Mouse (Mus musculus) right cerebral cortex, postnatal 14 days (tissue): ENCODE measurements around the gene Vapb.

Experiments used
- DNase-seq: peaks from one replicate; pipeline ENCODE4 v3.0.0; 2022

Vapb gene

DNA sequence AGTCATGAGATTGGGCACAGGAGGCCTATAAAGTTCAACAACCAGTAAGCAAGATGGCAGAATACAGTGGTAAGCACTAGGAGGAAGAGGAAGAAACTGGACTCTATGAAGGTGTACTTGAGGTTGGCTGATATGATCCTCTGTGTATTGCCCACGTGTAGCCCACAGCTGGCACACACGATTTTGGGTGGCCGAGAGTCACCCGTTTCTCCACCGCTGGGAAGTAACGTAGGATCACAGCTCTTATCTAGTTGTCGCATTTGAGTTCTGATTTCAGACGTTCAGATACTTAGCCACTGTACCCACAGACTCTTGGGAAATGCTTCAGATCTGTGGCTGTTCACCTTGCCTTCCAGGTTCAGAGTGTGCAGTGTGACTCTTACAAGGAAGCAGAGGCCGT, 921 bp downstream of the Vapb start:
- DNase-seq, result no peak

DNA sequence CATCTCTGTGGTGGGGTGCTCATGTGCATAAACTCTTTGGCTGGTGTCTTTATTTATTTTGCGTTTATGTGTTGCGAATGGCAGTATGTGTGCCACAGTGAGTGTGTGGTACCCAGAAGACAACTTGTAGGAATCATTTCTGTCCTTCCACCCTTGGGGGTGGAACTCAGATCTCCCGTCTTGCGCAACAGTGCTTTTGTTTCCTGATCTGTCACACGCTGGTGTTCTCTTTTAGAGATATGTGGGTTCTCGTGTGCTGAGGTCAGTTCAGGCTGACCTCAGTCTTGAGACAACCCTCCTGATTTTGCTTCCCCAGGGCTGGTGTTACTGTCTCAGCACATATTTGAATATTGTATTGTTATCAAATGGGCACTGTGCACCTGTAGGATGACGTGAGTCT, 1.8 kb downstream of the Vapb start:
- no peak for DNase-seq

DNA sequence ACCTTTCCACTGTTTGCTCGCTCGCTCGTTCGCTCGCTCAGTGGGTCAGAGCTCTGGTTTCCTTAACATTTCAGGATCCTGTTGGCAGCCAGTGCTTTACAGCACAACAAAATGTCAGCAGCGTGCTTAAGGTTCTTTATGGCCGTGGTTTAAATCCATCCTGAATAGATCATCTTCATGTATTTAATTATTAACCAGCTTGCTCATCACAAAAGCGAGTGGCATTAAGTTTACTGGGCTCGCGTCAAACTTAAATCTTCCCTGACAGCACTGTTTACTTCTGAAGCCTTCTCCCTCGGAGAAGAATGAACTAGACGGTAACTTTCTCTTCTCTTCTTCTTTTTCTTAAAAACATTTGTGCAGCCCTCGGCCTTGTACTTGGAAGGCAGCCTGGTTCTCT, 4.8 kb downstream of the Vapb start:
- no peak for DNase-seq

- no peak for DNase-seq
Observed at GRCm38 (mm10) chr2:173742744-173743143, 5.4 kb downstream of the Vapb start.

- no peak for DNase-seq
Observed at GRCm38 (mm10) chr2:173744070-173744815, 6.9 kb downstream of the Vapb start.

GRCm38 (mm10) chr2:173748961-173749659, 11.8 kb downstream of the Vapb start:
- no peak for DNase-seq

DNA sequence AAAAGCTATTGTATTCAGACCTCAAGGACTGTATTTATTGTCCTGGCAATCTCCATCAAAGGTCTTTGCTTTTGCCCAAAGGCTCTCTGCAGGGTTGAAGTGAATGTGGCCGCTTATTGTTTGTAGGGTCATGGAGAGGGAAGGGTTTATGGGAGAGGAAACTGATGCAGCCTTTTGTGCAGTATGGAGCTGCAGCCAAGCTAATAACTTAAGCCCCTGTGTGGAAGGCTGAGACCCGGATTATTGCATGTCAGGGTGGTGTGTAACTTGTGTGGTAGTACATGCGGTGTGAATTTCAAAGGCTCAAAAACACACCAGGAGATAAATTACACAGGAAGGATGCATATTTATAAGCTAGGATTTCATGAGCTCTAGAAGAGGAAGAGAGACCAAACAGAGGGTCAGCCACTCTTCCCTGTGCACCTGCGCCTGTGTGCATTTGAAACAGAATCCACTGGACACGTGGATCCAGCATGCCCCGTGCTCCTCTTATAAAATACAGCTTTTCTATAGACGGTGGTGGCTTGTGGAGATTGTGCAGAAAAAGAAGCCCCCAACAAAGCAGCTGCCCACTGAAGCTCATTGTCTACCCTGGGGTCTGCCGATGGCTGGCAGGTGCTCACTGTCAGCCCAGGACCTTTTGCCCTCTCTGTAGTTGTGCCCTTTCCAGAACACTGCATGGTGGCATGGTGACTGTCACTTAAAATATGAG, 18.3 kb downstream of the Vapb start:
- no peak for DNase-seq

- no peak for DNase-seq
Observed at GRCm38 (mm10) chr2:173757624-173758155, 20.4 kb downstream of the Vapb start.

DNA sequence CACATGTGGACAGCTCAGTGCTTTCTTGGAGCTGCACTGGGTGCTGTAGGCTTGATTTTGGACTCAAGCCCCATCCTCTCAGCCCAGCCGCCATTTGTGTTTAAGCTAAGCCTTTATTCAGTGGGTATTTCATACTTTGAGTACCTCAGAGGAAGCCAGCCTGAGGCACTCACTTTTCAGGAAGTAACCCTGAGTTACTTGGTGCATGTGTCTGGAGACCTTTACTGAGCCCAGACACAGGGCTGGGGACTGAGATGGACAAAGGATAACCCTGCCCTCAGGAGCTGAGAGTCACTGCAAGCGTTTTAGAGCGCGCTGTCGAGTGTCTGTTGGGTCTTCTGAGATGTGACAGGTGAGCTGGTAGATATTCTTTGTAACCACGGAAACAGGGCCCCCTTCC, 23.3 kb downstream of the Vapb start:
- DNase-seq, result no peak

- DNase-seq, result no peak
Observed at GRCm38 (mm10) chr2:173764629-173765028, 27.3 kb downstream of the Vapb start.

DNA sequence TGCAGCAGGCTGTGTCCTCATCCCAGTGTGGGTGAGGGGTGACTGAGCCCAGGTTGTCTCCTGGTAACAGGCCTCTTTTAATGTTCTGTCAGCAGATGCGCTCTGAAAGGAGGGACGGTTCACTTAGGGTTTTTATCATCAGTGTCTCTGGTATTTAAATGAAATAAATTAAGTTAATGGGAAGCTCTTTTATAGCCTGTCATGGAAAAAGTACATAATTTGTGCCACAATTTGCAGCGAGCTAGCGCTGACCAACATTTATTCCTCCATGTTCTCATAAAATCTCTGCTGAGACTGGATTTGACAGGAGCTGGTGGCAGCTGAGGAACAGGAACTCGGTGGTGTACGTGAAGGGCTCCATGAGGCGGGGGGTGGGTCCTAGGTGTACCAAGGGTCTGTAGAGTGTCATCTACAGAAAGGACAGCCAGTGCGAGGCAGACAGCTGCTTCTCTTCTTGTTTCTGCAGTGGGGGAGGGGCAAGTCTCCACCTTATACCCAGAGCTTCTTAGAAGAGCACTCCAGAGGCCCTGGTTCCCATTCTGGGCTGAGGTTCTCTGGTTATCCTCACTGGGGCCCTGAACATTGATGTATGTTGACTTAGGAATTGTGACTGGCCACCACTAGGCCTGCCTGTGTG, 30.8 kb downstream of the Vapb start:
- no peak for DNase-seq

DNA sequence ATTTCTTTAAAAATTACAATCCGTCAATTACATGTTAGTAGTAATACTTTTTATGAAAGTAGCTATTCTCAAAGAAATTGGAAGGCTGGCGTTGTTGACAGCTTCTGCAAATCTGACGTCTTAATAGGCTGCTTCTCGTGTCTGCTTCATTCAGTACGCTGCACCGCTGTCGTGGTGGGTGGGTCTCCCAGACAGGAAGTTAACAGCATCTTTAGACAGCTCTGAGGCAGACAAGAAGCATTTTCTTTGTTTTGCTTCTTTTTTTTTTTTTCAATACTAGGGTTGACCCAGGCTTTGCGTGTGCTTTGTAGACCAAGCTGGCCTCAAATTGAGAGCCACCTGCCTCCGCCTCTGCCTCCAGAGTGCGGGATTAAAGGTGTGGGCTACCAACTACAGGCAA, 31.9 kb downstream of the Vapb start:
- DNase-seq, result no peak

DNA sequence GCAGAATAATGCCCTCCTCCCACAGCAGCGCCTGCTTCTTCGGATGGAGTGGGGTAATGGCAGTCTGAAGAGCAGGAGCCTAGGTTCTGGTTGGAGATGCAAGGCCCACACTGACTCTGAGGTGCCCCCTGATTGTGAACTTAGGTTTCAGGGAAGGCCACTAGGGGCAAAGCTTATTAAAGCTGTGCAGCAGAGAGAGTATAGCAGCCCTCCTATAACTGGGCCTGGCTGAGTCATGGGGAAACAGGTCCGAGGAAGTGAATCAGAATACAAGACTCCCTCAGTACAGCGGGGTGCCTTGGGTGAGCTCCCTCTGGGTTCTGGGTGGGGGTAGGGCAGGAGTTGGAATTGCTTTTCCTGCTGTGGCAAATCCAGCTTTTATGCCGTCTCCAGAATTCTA, 33.3 kb downstream of the Vapb start:
- peak; percentile 5 for DNase-seq

GRCm38 (mm10) chr2:173771706-173772105, 34.4 kb downstream of the Vapb start:
- no peak for DNase-seq

GRCm38 (mm10) chr2:173775556-173775955, 38.2 kb downstream of the Vapb start:
- DNase-seq, result no peak

DNA sequence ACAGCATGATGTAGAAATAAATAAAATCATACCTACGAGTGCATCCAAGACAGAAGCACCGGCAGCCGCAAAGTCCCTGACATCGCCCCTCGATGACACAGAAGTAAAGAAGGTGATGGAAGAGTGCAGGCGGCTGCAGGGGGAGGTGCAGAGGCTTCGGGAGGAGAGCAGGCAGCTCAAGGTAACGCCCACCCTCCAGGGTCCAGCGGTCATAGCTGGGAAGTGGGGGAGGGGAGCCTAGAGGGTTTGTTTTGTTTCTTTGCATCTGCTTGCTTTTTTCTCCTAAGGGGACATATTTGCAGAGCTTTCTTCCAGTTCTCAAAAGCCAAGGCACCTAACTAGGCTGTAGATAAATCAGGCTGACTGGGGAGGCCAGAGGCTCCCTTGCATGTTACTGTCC, 38.8 kb downstream of the Vapb start:
- DNase-seq, result no peak

- DNase-seq, result no peak
Observed at GRCm38 (mm10) chr2:173780931-173781330, 43.6 kb downstream of the Vapb start.

DNA sequence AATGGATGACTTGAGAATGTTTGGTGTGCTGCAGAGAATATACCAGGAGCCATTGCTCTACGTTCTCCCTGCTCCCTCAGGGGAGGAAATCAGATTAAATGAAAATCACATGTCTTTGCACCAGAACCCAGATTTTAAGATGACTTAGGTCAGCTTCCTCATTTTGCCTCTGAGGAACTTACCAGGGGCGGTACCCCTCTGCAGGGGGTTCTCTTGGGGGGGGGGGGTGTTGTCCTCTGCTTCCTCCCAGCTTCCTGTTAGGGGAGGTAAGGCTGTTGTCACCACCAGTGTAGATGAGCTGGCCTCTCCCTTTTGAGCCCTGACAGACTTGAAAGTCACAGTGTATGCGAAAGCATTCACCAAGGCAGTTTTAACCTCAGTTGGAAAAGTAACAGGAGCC, 47.1 kb downstream of the Vapb start:
- DNase-seq, result no peak

GRCm38 (mm10) chr2:173784884-173785283, 47.6 kb downstream of the Vapb start:
- DNase-seq, result no peak

- no peak for DNase-seq
Observed at GRCm38 (mm10) chr2:173789945-173790804, 52.9 kb downstream of the Vapb start.

GRCm38 (mm10) chr2:173791904-173792757, 54.8 kb downstream of the Vapb start:
- DNase-seq, result no peak
